Mouse (Mus musculus): Measurements from ENCODE around the gene Arhgap24. TPM values are rescaled to one million over a fixed set of nuclear protein-coding genes. Genes with fewer than 3 reads are reported as not detected.

Arhgap24 gene
- polyA plus RNA-seq, 1 experiment from 2014 or later: 3.6 TPM

DNA sequence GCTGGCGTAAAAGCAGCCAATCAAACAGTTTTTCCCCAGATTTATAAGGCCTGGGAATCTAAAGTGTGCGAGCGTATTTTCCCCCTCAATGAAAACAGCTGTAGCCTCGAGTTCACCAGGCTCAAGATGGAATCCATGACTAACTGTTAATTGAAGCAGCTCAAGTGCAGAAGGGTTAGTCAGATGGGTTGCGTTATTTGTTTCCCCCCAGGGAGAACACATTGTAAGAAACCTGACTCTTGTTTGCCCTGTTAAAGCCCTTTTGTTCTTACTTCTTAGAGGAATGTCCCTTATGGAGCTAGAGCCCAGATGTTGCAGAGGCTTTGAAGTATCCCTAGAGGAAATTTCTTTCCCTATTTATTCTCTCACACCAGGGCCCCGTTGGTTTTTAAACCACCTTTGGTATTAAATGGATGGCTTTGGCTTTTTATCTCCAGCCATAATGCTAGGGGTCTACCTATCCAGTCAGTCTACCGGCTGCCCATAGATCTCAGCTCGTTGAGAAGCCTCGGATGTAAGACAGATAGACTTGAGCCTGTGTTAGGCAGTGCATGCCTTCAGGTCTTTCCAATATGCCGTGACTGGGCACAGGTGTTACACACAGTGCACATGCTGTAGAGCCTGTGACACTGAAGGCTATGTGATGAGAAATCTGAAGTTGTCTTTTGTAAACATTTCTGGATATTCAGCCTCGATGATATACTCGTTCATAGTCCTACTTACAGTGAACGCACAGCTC lies 184.0 kb downstream of the Arhgap24 start:
- 62% methylated on average over 13 of the region's 13 CpGs for WGBS (ENCODE audit: insufficient replicate concordance)
- no peaks in the 10 kb centered on the region for H3K27me3 ChIP-seq (ENCODE audit: control insufficient read depth, insufficient read depth, low read depth, low read length)
- no peak for ATAC-seq (ENCODE audit: low read depth)
- H3K4me1 ChIP-seq (ENCODE audit: control insufficient read depth, low read depth, low read length): no peaks in the 10 kb centered on the region
- H3K36me3 ChIP-seq (ENCODE audit: control insufficient read depth, insufficient read depth): no peaks in the 10 kb centered on the region
- H3K4me3 ChIP-seq (ENCODE audit: low read depth, low read length): no peak overlapping the region
- no peak overlapping the region for H3K27ac ChIP-seq (ENCODE audit: low read length)
- H3K9ac ChIP-seq (ENCODE audit: low read depth, low read length): no peak overlapping the region
- H3K4me2 ChIP-seq (ENCODE audit: low read depth, low read length): no peak overlapping the region
- no peaks in the 10 kb centered on the region for H3K9me3 ChIP-seq (replicated peaks; ENCODE audit: control insufficient read depth, low read length)

GRCm38 (mm10) chr5:102666886-102667285 lies 185.7 kb downstream of the Arhgap24 start:
- Histone ChIP-seq H3K9ac (ENCODE audit: low read depth, low read length) (no peak overlapping the region), H3K4me3 (ENCODE audit: low read depth, low read length) (no peak overlapping the region), H3K27ac (ENCODE audit: low read length) (no peak overlapping the region), H3K4me1 (ENCODE audit: control insufficient read depth, low read depth, low read length) (no peaks in the 10 kb centered on the region), H3K36me3 (ENCODE audit: control insufficient read depth, insufficient read depth) (no peaks in the 10 kb centered on the region), H3K9me3 (replicated peaks; ENCODE audit: control insufficient read depth, low read length) (no peaks in the 10 kb centered on the region), H3K27me3 (ENCODE audit: control insufficient read depth, insufficient read depth, low read depth, low read length) (no peaks in the 10 kb centered on the region), H3K4me2 (ENCODE audit: low read depth, low read length) (no peak overlapping the region)
- 63% methylated on average over 3 of the region's 3 CpGs for WGBS (ENCODE audit: insufficient replicate concordance)
- ATAC-seq (ENCODE audit: low read depth): no peak

- Histone ChIP-seq H3K9me3 (replicated peaks; ENCODE audit: control insufficient read depth, low read length) (no peaks in the 10 kb centered on the region), H3K9ac (ENCODE audit: low read depth, low read length) (no peak overlapping the region), H3K4me3 (ENCODE audit: low read depth, low read length) (no peak overlapping the region), H3K4me1 (ENCODE audit: control insufficient read depth, low read depth, low read length) (no peaks in the 10 kb centered on the region), H3K4me2 (ENCODE audit: low read depth, low read length) (no peak overlapping the region), H3K36me3 (ENCODE audit: control insufficient read depth, insufficient read depth) (no peaks in the 10 kb centered on the region), H3K27ac (ENCODE audit: low read length) (no peak overlapping the region), H3K27me3 (ENCODE audit: control insufficient read depth, insufficient read depth, low read depth, low read length) (no peaks in the 10 kb centered on the region)
- no peak for ATAC-seq (ENCODE audit: low read depth)
- WGBS (ENCODE audit: insufficient replicate concordance): 58% methylated on average over 9 of the region's 9 CpGs
These were observed 186.8 kb downstream of the Arhgap24 start for GRCm38 (mm10) chr5:102667754-102668575.

DNA sequence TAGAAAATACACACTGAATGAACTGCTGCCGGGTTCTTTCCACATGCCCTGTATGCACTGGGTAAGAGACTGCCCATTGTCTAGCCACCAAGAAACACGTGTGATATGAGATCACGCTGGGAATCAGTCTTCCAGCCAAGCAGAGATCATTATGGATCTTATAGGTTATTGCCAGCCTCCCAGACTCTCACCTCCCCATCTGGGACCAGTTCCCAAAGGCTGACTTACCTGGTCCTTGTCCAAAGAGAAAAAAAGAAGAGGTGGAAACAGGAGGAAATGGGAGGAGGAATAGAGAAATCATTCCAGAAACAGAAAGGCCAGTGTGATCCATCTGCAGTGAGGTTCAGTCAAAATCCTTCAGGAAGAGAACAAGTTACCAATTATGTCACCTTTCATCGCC lies 189.0 kb downstream of the Arhgap24 start:
- Histone ChIP-seq H3K4me1 (ENCODE audit: control insufficient read depth, low read depth, low read length) (no peaks in the 10 kb centered on the region), H3K4me2 (ENCODE audit: low read depth, low read length) (no peak overlapping the region), H3K4me3 (ENCODE audit: low read depth, low read length) (no peak overlapping the region), H3K36me3 (ENCODE audit: control insufficient read depth, insufficient read depth) (no peaks in the 10 kb centered on the region), H3K9ac (ENCODE audit: low read depth, low read length) (no peak overlapping the region), H3K27ac (ENCODE audit: low read length) (no peak overlapping the region), H3K27me3 (ENCODE audit: control insufficient read depth, insufficient read depth, low read depth, low read length) (no peaks in the 10 kb centered on the region), H3K9me3 (replicated peaks; ENCODE audit: control insufficient read depth, low read length) (no peaks in the 10 kb centered on the region)
- no peak for ATAC-seq (ENCODE audit: low read depth)
- WGBS (ENCODE audit: insufficient replicate concordance): 54% methylated on average over 4 of the region's 4 CpGs

DNA sequence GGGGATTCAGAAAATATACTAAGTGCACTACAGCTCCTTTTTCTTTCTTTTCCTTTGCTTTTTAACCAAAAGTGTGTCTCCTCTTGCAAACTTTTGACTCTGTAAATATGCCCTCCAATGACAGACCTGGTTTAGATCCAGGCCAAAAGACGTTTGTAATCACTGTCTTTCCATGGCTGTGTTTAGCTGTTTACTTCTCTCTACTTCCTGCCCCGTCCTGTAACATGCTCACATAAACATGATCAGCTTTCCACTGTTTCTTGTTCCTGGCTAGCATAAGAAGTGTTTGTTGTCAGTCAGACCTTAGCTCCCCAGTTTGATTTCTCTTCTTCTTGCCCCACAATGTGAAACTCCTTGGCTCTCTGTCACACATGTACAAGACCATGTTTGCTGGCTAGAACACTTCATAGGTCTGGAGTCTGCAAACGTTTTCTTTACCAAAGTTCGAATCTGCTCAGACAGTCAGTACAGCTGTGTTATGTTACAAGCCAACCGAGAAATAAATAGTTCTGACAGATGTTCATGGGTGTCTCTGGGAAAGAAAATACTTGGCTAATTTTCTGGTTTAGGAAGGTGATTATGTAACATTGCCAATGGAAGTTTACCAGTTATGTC lies 189.6 kb downstream of the Arhgap24 start:
- Histone ChIP-seq H3K27ac (ENCODE audit: low read length) (no peak overlapping the region), H3K4me2 (ENCODE audit: low read depth, low read length) (no peak overlapping the region), H3K4me3 (ENCODE audit: low read depth, low read length) (no peak overlapping the region), H3K9me3 (replicated peaks; ENCODE audit: control insufficient read depth, low read length) (no peaks in the 10 kb centered on the region), H3K36me3 (ENCODE audit: control insufficient read depth, insufficient read depth) (no peaks in the 10 kb centered on the region), H3K4me1 (ENCODE audit: control insufficient read depth, low read depth, low read length) (no peaks in the 10 kb centered on the region), H3K9ac (ENCODE audit: low read depth, low read length) (no peak overlapping the region), H3K27me3 (ENCODE audit: control insufficient read depth, insufficient read depth, low read depth, low read length) (no peaks in the 10 kb centered on the region)
- no peak for ATAC-seq (ENCODE audit: low read depth)
- 39% methylated on average over 5 of the region's 5 CpGs for WGBS (ENCODE audit: insufficient replicate concordance)

GRCm38 (mm10) chr5:102675326-102675725 lies 194.1 kb downstream of the Arhgap24 start:
- 49% methylated on average over 2 of the region's 2 CpGs for WGBS (ENCODE audit: insufficient replicate concordance)
- no peak for ATAC-seq (ENCODE audit: low read depth)
- H3K9me3 ChIP-seq (replicated peaks; ENCODE audit: control insufficient read depth, low read length): no peaks in the 10 kb centered on the region

GRCm38 (mm10) chr5:102677176-102677575 lies 196.0 kb downstream of the Arhgap24 start:
- WGBS (ENCODE audit: insufficient replicate concordance): 22% methylated on average over 2 of the region's 2 CpGs
- Histone ChIP-seq H3K4me3 (ENCODE audit: low read depth, low read length) (no peak overlapping the region), H3K9ac (ENCODE audit: low read depth, low read length) (no peak overlapping the region), H3K4me2 (ENCODE audit: low read depth, low read length) (no peak overlapping the region), H3K9me3 (replicated peaks; ENCODE audit: control insufficient read depth, low read length) (no peaks in the 10 kb centered on the region), H3K27me3 (ENCODE audit: control insufficient read depth, insufficient read depth, low read depth, low read length) (no peaks in the 10 kb centered on the region), H3K4me1 (ENCODE audit: control insufficient read depth, low read depth, low read length) (no peaks in the 10 kb centered on the region), H3K36me3 (ENCODE audit: control insufficient read depth, insufficient read depth) (no peaks in the 10 kb centered on the region), H3K27ac (ENCODE audit: low read length) (no peak overlapping the region)
- ATAC-seq (ENCODE audit: low read depth): no peak

More at GRCm38 (mm10) chr5:102675326-102675725, 194.1 kb downstream of the Arhgap24 start:
- Histone ChIP-seq H3K27me3 (ENCODE audit: control insufficient read depth, insufficient read depth, low read depth, low read length) (no peaks in the 10 kb centered on the region), H3K4me2 (ENCODE audit: low read depth, low read length) (no peak overlapping the region), H3K4me3 (ENCODE audit: low read depth, low read length) (no peak overlapping the region), H3K4me1 (ENCODE audit: control insufficient read depth, low read depth, low read length) (no peaks in the 10 kb centered on the region), H3K9ac (ENCODE audit: low read depth, low read length) (no peak overlapping the region), H3K27ac (ENCODE audit: low read length) (no peak overlapping the region), H3K36me3 (ENCODE audit: control insufficient read depth, insufficient read depth) (no peaks in the 10 kb centered on the region)

- 53% methylated on average over 5 of the region's 5 CpGs for WGBS (ENCODE audit: insufficient replicate concordance)
- Histone ChIP-seq H3K4me2 (ENCODE audit: low read depth, low read length) (no peak overlapping the region), H3K4me1 (ENCODE audit: control insufficient read depth, low read depth, low read length) (no peaks in the 10 kb centered on the region), H3K36me3 (ENCODE audit: control insufficient read depth, insufficient read depth) (no peaks in the 10 kb centered on the region), H3K4me3 (ENCODE audit: low read depth, low read length) (no peak overlapping the region), H3K9ac (ENCODE audit: low read depth, low read length) (no peak overlapping the region), H3K27ac (ENCODE audit: low read length) (no peak overlapping the region), H3K27me3 (ENCODE audit: control insufficient read depth, insufficient read depth, low read depth, low read length) (no peaks in the 10 kb centered on the region), H3K9me3 (replicated peaks; ENCODE audit: control insufficient read depth, low read length) (no peaks in the 10 kb centered on the region)
- no peak for ATAC-seq (ENCODE audit: low read depth)
These were observed 206.5 kb downstream of the Arhgap24 start for GRCm38 (mm10) chr5:102687673-102688072.

GRCm38 (mm10) chr5:102692487-102692886 lies 211.3 kb downstream of the Arhgap24 start:
- Histone ChIP-seq H3K4me2 (ENCODE audit: low read depth, low read length) (no peak overlapping the region), H3K27me3 (ENCODE audit: control insufficient read depth, insufficient read depth, low read depth, low read length) (no peaks in the 10 kb centered on the region), H3K9me3 (replicated peaks; ENCODE audit: control insufficient read depth, low read length) (no peaks in the 10 kb centered on the region), H3K27ac (ENCODE audit: low read length) (no peak overlapping the region), H3K4me3 (ENCODE audit: low read depth, low read length) (no peak overlapping the region), H3K36me3 (ENCODE audit: control insufficient read depth, insufficient read depth) (no peaks in the 10 kb centered on the region), H3K9ac (ENCODE audit: low read depth, low read length) (no peak overlapping the region), H3K4me1 (ENCODE audit: control insufficient read depth, low read depth, low read length) (no peaks in the 10 kb centered on the region)
- 12% methylated on average over 4 of the region's 4 CpGs for WGBS (ENCODE audit: insufficient replicate concordance)
- ATAC-seq (ENCODE audit: low read depth): no peak; the same call in 1 of the 2 replicates
